Mouse (Mus musculus): Measurements from ENCODE around the gene Crlf3.
"Not testable (repeated sequence)": the region's sequence is repeated elsewhere in the genome, so short reads cannot be mapped to it uniquely, and the experiment has no call there.

Crlf3 gene

GRCm38 (mm10) chr11:80066373-80066772, 14.4 kb downstream of the Crlf3 start:
- DNase-seq (ENCODE audit: low spot score), result not testable (repeated sequence)

- peak; percentile 10 for DNase-seq (ENCODE audit: low spot score)
Measured at GRCm38 (mm10) chr11:80062159-80062558, 18.6 kb downstream of the Crlf3 start.

- DNase-seq (ENCODE audit: low spot score), result no peak
Measured at GRCm38 (mm10) chr11:80056141-80056540, 24.6 kb downstream of the Crlf3 start.

GRCm38 (mm10) chr11:80054659-80055058, 26.1 kb downstream of the Crlf3 start:
- DNase-seq (ENCODE audit: low spot score), result no peak

- DNase-seq (ENCODE audit: low spot score), result no peak
Measured at GRCm38 (mm10) chr11:80053171-80053570, 27.6 kb downstream of the Crlf3 start.

GRCm38 (mm10) chr11:80052456-80052855, 28.3 kb downstream of the Crlf3 start:
- no peak for DNase-seq (ENCODE audit: low spot score)

- no peak for DNase-seq (ENCODE audit: low spot score)
Measured at GRCm38 (mm10) chr11:80050088-80050487, 30.7 kb downstream of the Crlf3 start.

- DNase-seq (ENCODE audit: low spot score), result no peak
Measured at GRCm38 (mm10) chr11:80046856-80047255, 33.9 kb downstream of the Crlf3 start.

GRCm38 (mm10) chr11:80043419-80043817, 37.4 kb downstream of the Crlf3 start:
- DNase-seq (ENCODE audit: low spot score), result no peak

- DNase-seq (ENCODE audit: low spot score), result peak; percentile 42
Measured at GRCm38 (mm10) chr11:80042615-80043418, 38.0 kb downstream of the Crlf3 start.

- DNase-seq (ENCODE audit: low spot score), result no peak
Measured at GRCm38 (mm10) chr11:80037495-80037894, 43.3 kb downstream of the Crlf3 start.

- no peak for DNase-seq (ENCODE audit: low spot score)
Measured at GRCm38 (mm10) chr11:80021306-80021705, 59.5 kb downstream of the Crlf3 start.

- DNase-seq (ENCODE audit: low spot score), result no peak
Measured at GRCm38 (mm10) chr11:80019792-80020191, 61.0 kb downstream of the Crlf3 start.

- not testable (repeated sequence) for DNase-seq (ENCODE audit: low spot score)
Measured at GRCm38 (mm10) chr11:80016533-80016932, 64.3 kb downstream of the Crlf3 start.

Data from urinary bladder, postnatal 14 days (tissue).